Mouse (Mus musculus): ENCODE results near the gene Rin3.

The Rin3 gene

GRCm38 (mm10) chr12:102369488-102370235, 86.8 kb downstream of the Rin3 start:
- no peak for DNase-seq (ENCODE audit: low spot score in 2 of 2)

DNA sequence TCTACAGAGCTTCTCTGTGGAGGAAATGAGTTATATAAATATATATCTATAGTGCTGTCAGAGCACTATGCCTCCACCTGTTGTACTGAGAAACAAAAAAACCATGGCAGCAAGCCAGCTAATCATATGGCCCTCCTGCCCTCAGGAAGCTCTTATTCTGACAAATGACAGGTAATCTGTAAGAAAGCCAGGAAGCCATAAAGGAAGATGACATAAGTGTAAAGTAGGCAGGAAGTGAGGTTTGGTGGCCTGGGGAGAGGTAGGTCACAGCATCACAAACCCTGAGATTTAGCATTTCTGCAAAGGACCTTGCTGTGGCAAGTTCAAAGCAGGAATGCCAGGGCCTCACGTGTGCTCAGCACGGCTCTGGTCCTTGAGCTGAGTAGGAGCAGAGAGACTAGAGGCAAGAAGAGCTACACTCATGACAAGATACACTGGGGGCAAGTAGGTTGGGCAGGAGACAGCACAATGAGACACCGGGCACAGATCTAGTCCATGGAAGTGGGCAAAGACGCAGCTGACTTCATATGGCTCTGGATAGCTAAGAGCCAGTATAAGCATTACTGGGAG, 88.2 kb downstream of the Rin3 start:
- no peak for DNase-seq (ENCODE audit: low spot score in 2 of 2)

DNA sequence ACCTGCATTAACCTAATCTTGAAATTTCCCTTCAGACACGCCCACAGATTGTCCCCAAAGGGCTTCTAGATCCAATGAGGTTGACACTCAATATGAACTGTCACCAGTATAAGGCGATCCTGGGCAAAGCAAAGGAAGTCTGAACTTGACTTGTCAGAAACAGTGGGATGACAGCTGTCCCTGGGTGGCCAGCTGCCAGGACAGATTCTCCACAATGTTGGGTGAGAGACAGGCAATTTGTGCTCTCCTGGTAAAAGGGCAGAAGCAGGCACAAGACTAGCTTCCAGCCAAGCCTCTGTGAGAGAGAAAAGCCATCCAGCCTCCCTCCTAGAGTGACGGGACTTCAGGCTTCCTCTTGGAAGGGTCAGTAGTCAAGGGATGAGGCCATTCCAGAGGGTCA, 89.5 kb downstream of the Rin3 start:
- DNase-seq (ENCODE audit: low spot score in 2 of 2) = no peak

DNA sequence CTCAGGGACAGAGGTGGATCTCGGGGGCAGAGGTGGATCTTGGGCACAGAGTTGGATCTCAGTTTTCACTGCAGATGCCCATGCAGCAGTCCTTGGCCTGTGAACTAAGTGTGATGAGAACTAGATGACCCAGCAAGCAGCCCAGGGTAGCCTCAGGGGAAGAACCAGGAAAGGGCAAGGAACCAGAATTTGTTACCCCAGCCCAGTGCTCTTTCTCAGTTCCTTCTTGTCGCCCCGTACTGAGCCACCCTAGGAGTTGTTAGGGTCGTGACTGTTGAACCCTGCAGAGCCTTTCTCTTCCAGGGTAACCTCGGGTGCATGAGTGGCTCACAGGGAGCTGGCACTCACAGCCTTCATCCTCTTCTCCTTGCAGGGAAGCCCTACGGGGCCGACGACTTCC, 99.3 kb downstream of the Rin3 start:
- no peak for DNase-seq (ENCODE audit: low spot score in 2 of 2)

- no peak for DNase-seq (ENCODE audit: low spot score in 2 of 2)
Observed at GRCm38 (mm10) chr12:102383288-102383687, 100.4 kb downstream of the Rin3 start.

DNA sequence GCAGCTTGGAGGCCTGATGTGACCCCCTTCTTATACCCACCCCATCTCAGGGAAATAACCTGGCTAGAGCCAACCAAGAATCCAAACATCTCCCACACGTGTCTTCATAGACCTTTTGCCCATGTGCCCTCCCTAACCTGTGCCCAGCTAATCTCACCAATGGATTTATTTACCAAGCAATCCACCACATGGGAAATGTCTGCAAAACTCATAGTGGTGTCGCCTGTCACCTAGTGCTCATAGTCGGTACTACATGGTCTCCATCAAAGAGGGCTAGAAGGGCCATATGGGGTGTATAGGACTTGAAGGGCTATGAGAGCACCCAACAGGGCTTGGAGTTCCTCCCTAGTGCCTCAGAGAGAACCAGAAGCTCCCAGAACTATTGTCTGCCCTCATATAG, 102.0 kb downstream of the Rin3 start:
- no peak for DNase-seq (ENCODE audit: low spot score in 2 of 2)

DNA sequence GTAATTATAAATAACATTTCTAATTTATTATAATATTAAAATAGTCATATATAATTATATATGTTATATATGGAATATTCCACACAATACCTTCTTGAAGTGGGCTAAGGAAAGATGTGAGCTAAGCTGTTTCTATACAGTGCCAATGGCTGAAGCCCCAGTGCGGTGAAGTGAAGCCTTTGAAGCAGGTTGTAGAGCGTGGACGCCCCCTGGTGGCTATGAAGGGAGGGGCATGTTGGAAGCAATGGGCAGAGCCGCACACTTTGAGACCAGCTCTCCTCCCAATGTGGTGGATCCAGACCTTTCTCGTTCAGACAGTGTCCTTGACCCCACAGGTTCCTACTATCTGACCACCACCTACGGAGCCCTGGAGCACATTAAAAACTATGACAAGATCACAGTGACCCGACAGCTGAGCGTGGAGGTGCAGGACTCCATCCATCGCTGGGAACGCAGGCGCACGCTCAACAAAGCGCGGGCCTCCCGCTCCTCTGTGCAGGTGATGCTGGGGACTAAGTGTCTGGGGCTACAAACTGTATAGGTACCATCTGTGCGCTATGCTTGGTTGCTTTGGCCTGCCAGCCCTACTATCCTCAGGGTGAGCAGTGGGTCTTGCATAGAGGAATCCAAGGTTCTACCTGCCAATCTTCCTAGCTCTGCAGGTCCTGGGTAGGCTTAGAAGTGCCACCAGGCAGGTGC, 104.5 kb downstream of the Rin3 start:
- DNase-seq (ENCODE audit: low spot score in 2 of 2) = peak; percentile 37 to 79

- DNase-seq (ENCODE audit: low spot score in 2 of 2) = no peak
Observed at GRCm38 (mm10) chr12:102390042-102390441, 107.2 kb downstream of the Rin3 start.

DNA sequence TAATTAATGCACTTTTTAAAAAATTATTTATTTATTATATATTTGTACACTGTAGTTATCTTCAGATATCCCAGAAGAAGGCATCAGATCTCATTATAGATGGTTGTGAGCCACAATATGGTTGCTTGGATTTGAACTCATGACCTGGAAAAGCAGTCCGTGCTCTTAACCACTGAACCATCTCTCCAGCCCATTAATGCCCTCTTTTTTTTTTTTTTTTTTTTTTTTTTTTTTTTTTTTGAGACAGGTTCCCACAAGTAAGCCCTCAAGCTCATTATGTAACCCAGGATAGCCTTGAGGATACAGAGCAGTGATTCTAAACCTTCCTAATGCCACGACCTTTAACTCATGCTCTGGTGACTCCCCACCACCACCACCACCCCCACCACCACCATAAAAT, 108.3 kb downstream of the Rin3 start:
- no peak for DNase-seq (ENCODE audit: low spot score in 2 of 2)

- no peak for DNase-seq (ENCODE audit: low spot score in 2 of 2)
Observed at GRCm38 (mm10) chr12:102391982-102392381, 109.1 kb downstream of the Rin3 start.

- DNase-seq (ENCODE audit: low spot score in 2 of 2) = no peak
Observed at GRCm38 (mm10) chr12:102394496-102394895, 111.6 kb downstream of the Rin3 start.

- no peak for DNase-seq (ENCODE audit: low spot score in 2 of 2)
Observed at GRCm38 (mm10) chr12:102395537-102395936, 112.7 kb downstream of the Rin3 start.

DNA sequence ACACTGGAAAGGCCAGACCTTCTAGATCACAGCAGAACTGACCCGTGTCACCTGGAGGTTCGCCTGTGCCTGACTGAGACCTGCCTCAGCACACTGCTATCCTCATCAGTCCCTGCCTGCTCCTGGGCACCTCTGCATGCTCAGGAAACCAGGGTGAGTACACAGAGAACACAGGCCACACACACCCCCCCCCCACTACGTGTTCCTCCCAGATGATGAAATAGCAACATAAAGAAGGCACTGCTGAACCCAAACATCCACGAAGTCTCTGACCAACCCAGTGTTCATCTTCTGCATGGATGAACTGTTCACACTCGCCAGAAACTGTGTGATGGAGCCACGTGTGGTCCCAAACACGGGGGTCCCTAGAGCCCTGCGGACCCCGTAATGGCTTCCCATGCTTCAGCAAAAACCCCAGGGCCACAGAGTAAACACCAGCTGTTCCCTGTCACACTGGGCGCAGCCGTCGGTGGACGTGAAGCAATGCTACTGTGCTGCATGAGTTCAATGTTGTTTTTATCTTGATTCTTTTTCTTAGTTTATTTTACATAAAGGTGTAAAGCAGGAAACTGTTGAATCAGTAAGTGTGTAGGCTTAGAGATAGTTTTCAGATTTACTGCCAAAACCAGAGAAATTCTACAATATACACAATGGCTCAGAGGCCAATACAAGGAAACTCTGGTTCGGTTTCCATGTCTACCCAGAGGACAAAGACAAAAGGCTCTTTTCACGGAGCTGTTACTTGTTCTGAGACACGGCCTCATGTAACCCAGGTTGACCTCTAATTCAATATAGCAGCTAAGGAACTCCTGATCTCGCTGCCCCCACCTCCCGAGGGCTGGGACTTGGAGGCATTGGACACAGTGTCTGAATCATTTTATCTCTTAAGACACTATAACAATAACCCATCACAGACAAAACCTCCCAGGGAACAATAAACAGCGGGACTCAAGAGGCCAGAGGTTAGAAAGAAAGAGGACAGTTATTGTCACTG, 113.4 kb downstream of the Rin3 start:
- DNase-seq (ENCODE audit: low spot score in 2 of 2) = no peak

DNA sequence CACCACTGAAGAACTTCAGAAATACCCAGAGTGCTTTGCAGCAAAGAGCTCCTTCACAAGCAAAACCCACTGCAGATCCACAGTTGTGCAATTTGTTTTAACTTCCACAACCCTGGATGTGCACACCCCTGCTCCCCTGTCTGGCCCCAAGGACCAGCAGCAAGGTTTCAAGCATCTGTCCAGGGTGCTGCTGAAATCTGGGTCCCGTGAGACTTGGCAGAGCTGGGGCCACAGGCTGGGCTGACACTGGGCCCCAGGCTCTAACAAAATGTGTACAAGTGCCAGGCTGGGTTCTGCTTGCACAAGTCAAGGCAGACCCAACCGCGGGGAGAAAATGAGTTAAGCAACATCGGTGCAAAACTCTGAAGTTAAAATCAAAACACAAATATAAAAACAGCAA, 115.7 kb downstream of the Rin3 start:
- no peak for DNase-seq (ENCODE audit: low spot score in 2 of 2)

- DNase-seq (ENCODE audit: low spot score in 2 of 2) = no peak
Observed at GRCm38 (mm10) chr12:102413171-102413570, 130.3 kb downstream of the Rin3 start.

GRCm38 (mm10) chr12:102414686-102415085, 131.8 kb downstream of the Rin3 start:
- DNase-seq (ENCODE audit: low spot score in 2 of 2) = no peak

- DNase-seq (ENCODE audit: low spot score in 2 of 2) = peak; percentile 80 to 84
Observed at GRCm38 (mm10) chr12:102416391-102416837, 133.6 kb downstream of the Rin3 start.

DNA sequence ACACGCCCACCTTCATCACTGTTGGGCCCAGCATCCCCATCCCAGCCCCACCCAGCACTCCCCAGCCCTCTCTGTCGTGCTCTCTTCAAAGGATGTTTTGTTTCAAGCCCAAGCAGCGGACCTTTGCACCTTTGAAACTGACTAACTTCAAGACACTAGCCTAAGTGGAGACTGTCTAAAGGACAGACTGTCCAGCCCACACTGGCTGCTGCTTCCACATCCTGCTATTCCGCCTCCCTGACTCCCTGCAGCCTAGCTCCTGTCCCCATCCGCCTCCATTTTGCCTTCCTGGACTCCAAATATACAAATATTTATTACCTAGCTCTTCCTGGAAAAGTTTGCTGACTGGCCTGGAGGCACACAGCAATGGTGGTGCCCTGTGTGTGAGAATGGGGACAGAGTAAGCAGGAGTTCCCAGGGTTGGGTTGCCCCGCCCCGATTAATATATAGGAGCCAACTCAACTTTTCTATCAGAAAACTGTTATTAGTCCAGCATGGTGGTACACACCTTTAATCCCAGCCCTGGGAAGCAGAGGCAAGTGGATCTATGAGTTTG, 134.2 kb downstream of the Rin3 start:
- no peak for DNase-seq (ENCODE audit: low spot score in 2 of 2)

- no peak for DNase-seq (ENCODE audit: low spot score in 2 of 2)
Observed at GRCm38 (mm10) chr12:102417701-102418100, 134.9 kb downstream of the Rin3 start.

DNA sequence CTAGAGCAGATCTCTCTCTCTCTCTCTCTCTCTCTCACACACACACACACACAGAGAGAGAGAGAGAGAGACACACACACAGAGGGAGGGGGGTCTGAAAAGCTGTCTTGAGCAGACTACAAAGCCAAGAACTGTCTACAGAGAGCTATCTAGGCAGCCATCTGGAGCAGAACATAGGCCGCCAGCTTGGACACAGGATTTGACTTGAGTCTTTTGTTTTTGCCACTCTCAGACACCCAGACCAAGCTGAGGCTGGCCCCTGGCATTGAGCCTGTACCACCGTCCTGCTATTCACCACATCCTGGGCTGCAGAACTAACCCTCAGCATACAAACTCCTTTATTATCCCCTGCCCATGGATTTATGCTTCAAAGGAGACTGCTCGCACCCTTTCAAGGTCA, 136.7 kb downstream of the Rin3 start:
- no peak for DNase-seq (ENCODE audit: low spot score in 2 of 2)

DNA sequence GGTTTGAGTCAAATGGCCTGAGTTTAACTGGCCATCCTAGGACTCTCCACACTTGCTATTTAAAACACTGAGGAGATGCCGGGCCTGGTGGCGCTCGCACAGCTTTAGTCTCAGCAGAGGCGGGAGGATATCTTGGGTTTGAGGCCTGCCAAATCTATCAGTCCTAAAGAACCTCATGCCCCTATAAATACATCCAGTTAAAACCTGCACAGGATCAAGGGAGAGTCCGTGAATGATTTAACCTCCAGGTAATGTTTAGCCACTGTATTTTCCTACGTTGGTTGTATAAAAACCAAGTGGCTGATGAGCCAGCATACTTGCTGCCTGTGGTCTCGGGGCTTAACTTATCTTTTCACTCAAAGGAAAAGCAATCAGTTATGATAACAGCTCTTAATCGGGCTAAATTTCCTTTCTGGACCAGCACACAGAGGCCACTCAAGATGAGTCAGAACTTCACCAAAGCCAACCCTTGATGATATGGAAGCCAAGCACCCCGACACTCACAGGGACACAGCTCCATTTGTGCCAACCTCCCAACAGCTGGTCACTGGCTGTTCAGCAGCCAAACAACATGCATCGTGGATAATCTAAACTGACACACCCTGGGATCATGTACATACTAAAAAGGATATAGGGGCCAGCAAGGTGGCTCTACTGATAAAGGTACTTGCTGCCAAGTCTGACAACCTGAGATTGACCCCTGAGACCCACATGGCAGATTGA, 137.5 kb downstream of the Rin3 start:
- no peak for DNase-seq (ENCODE audit: low spot score in 2 of 2)
